Mouse (Mus musculus): ENCODE measurements at regions not wholly inside any gene's neighbourhood (a gene's known extent, or its start where the extent isn't known, plus 50 kb on each side); places are given as distances from the start of the nearest gene placed in this dataset.

- ATAC-seq (ENCODE audit: poor library complexity, severe bottlenecking): peak; percentile 62
Observed at GRCm38 (mm10) chr10:68842023-68842735, 118.7 kb downstream of the Tmem26 start.

- ATAC-seq (ENCODE audit: poor library complexity, severe bottlenecking): peak; percentile 57
Observed at GRCm38 (mm10) chr10:68844066-68844465, 120.6 kb downstream of the Tmem26 start.

GRCm38 (mm10) chr10:68844596-68844995 is 121.2 kb downstream of the Tmem26 start:
- ATAC-seq (ENCODE audit: poor library complexity, severe bottlenecking): peak; percentile 66

- ATAC-seq (ENCODE audit: poor library complexity, severe bottlenecking): no peak
Observed at GRCm38 (mm10) chr10:68851153-68851552, 127.7 kb downstream of the Tmem26 start.

GRCm38 (mm10) chr10:68855934-68856891 is 132.8 kb downstream of the Tmem26 start:
- ATAC-seq (ENCODE audit: poor library complexity, severe bottlenecking): no peak

GRCm38 (mm10) chr10:68864606-68865378 is 141.3 kb downstream of the Tmem26 start:
- no peak for ATAC-seq (ENCODE audit: poor library complexity, severe bottlenecking)

- ATAC-seq (ENCODE audit: poor library complexity, severe bottlenecking): no peak
Observed at GRCm38 (mm10) chr10:68865776-68866175, 142.3 kb downstream of the Tmem26 start.

GRCm38 (mm10) chr10:68867361-68867760 is 143.9 kb downstream of the Tmem26 start:
- ATAC-seq (ENCODE audit: poor library complexity, severe bottlenecking): no peak

GRCm38 (mm10) chr10:68872102-68872501 is 148.7 kb downstream of the Tmem26 start:
- no peak for ATAC-seq (ENCODE audit: poor library complexity, severe bottlenecking)

GRCm38 (mm10) chr10:68875641-68876040 is 152.2 kb downstream of the Tmem26 start:
- no peak for ATAC-seq (ENCODE audit: poor library complexity, severe bottlenecking)

- ATAC-seq (ENCODE audit: poor library complexity, severe bottlenecking): no peak
Observed at GRCm38 (mm10) chr10:68893100-68893841, 169.8 kb downstream of the Tmem26 start.

GRCm38 (mm10) chr10:68894121-68894520 is 170.7 kb downstream of the Tmem26 start:
- ATAC-seq (ENCODE audit: poor library complexity, severe bottlenecking): no peak

- no peak for ATAC-seq (ENCODE audit: poor library complexity, severe bottlenecking)
Observed at GRCm38 (mm10) chr10:68897524-68897923, 174.1 kb downstream of the Tmem26 start.

GRCm38 (mm10) chr10:68901168-68901567 is 177.7 kb downstream of the Tmem26 start:
- ATAC-seq (ENCODE audit: poor library complexity, severe bottlenecking): no peak

GRCm38 (mm10) chr10:68902670-68903069 is 179.2 kb downstream of the Tmem26 start:
- no peak for ATAC-seq (ENCODE audit: poor library complexity, severe bottlenecking)

GRCm38 (mm10) chr10:68904337-68904736 is 180.9 kb downstream of the Tmem26 start:
- ATAC-seq (ENCODE audit: poor library complexity, severe bottlenecking): no peak

GRCm38 (mm10) chr10:68908236-68908635 is 184.8 kb downstream of the Tmem26 start:
- ATAC-seq (ENCODE audit: poor library complexity, severe bottlenecking): 0 out of 2 replicates have a peak, but pooled peaks have one; percentile 30

GRCm38 (mm10) chr10:68909018-68909417 is 185.6 kb downstream of the Tmem26 start:
- no peak for ATAC-seq (ENCODE audit: poor library complexity, severe bottlenecking)

- ATAC-seq (ENCODE audit: poor library complexity, severe bottlenecking): no peak
Observed at GRCm38 (mm10) chr10:68916147-68916546, 192.7 kb downstream of the Tmem26 start.

- ATAC-seq (ENCODE audit: poor library complexity, severe bottlenecking): no peak
Observed at GRCm38 (mm10) chr10:68935843-68936242, 212.4 kb downstream of the Tmem26 start.

Measured in megakaryocyte, adult 5-6 weeks (primary cell).